Mouse (Mus musculus) C2C12 (cell line): ENCODE measurements around the gene Fkbp11.

Source experiments
- CEBPB ChIP-seq: IDR thresholded peaks from one replicate; pipeline ENCODE4 v1.6.1; 2011; ENCODE audit warnings: low read depth, mild to moderate bottlenecking, control low read depth, moderate library complexity
- CTCF ChIP-seq: IDR thresholded peaks from one replicate; pipeline ENCODE4 v1.5.1; 2011; ENCODE audit not compliant: control insufficient read depth, insufficient read depth, insufficient read length
- FOSL1 ChIP-seq: IDR thresholded peaks from one replicate; pipeline ENCODE4 v1.8.0; 2011; ENCODE audit warnings: mild to moderate bottlenecking, low read length; ENCODE audit not compliant: poor library complexity, insufficient read depth, severe bottlenecking
- MAX ChIP-seq: IDR thresholded peaks from one replicate; pipeline ENCODE4 v1.6.1; 2011; ENCODE audit warnings: mild to moderate bottlenecking, control low read depth
- MYOD1 ChIP-seq: IDR thresholded peaks from one replicate; pipeline ENCODE4 v1.6.1; 2011; ENCODE audit warnings: low read depth; ENCODE audit not compliant: control insufficient read depth, insufficient read length
- MYOG ChIP-seq: IDR thresholded peaks from one replicate; pipeline ENCODE4 v1.6.1; 2011; ENCODE audit not compliant: control insufficient read depth, insufficient read length; ENCODE audit errors: extremely low read depth
- USF1 ChIP-seq: IDR thresholded peaks from one replicate; pipeline ENCODE4 v1.6.1; 2011; ENCODE audit warnings: low read depth, mild to moderate bottlenecking, control low read depth, moderate library complexity

- peak; percentile 75 for TF ChIP-seq CTCF
- TF ChIP-seq MYOG = no peak
- no peak for TF ChIP-seq CEBPB
- TF ChIP-seq USF1 = no peak
- TF ChIP-seq MYOD1 = no peak
- no peak for TF ChIP-seq MAX
- TF ChIP-seq FOSL1 = no peak
Measured at GRCm38 (mm10) chr15:98776280-98777004, 48.4 kb upstream of the Fkbp11 start.
